Mouse (Mus musculus) large intestine, adult 2 months (tissue): Measurements from ENCODE around the gene Tmem256. TPM values are rescaled to one million over a fixed set of nuclear protein-coding genes. Genes with fewer than 3 reads are reported as not detected.

Experiments used
- DNase-seq: peaks from one replicate; pipeline ENCODE4 v3.0.0-alpha.2; 2012; ENCODE audit warnings: low read depth, low spot score
- WGBS: fragments of 180-500 bp; shearing (Covaris S2); methylation state at CpG from one replicate; pipeline ENCODE4 v1.1.7; 2018; 5-methylcytosine and 5-hydroxymethylcytosine counted together
- polyA plus RNA-seq: library from polyadenylated mRNA; depleted of rRNA; stranded (reverse); fragments of >200 nt; gene quantifications from 2 replicates; pipeline ENCODE4 v1.2.3, GENCODE M21; 2012; rRNA removed

Tmem256 gene
- 194 and 208 TPM in 2 replicates for polyA plus RNA-seq

GRCm38 (mm10) chr11:69837952-69838713 is at the start of gene Tmem256:
Tmem256 (plus strand) TSS chr11:69838514.
- under 1% methylated on average over 34 of the region's 34 CpGs for WGBS

GRCm38 (mm10) chr11:69789431-69789830 is 48.9 kb upstream of the Tmem256 start:
- no peak for DNase-seq
- WGBS, result 60% methylated on average over 5 of the region's 5 CpGs

More at GRCm38 (mm10) chr11:69837952-69838713, at the start of gene Tmem256:
- DNase-seq, result peak; percentile 91

- WGBS, result 76% methylated on average over 5 of the region's 5 CpGs
- no peak for DNase-seq
Observed at GRCm38 (mm10) chr11:69791420-69791819, 46.9 kb upstream of the Tmem256 start.

- WGBS, result 79% methylated on average over 5 of the region's 5 CpGs
Observed at GRCm38 (mm10) chr11:69793429-69793828, 44.9 kb upstream of the Tmem256 start.

GRCm38 (mm10) chr11:69795168-69795982 is 42.9 kb upstream of the Tmem256 start, which contains the start of gene Chrnb1:
Chrnb1 (minus strand) TSS chr11:69795943.
- DNase-seq, result peak; percentile 99
- under 1% methylated on average over 52 of the region's 52 CpGs for WGBS

More at GRCm38 (mm10) chr11:69793429-69793828, 44.9 kb upstream of the Tmem256 start:
- no peak for DNase-seq

GRCm38 (mm10) chr11:69795983-69796435 is 42.3 kb upstream of the Tmem256 start:
- WGBS, result 5% methylated on average over 13 of the region's 13 CpGs
- no peak for DNase-seq

- 82% methylated on average over 7 of the region's 7 CpGs for WGBS
- no peak for DNase-seq
Observed at GRCm38 (mm10) chr11:69797924-69798323, 40.4 kb upstream of the Tmem256 start.

- 66% methylated on average over 12 of the region's 12 CpGs for WGBS
- DNase-seq, result no peak
Observed at GRCm38 (mm10) chr11:69799394-69800137, 38.7 kb upstream of the Tmem256 start.

GRCm38 (mm10) chr11:69800138-69800391 is 38.2 kb upstream of the Tmem256 start:
- DNase-seq, result no peak
- WGBS, result 44% methylated on average over 11 of the region's 11 CpGs

GRCm38 (mm10) chr11:69800392-69801197 is 37.7 kb upstream of the Tmem256 start:
- 6% methylated on average over 36 of the region's 36 CpGs for WGBS
- DNase-seq, result no peak

- no peak for DNase-seq
- WGBS, result 3% methylated on average over 33 of the region's 33 CpGs
Observed at GRCm38 (mm10) chr11:69801379-69801977, 36.8 kb upstream of the Tmem256 start, which contains the start of gene Fgf11. Fgf11 (minus strand) TSS chr11:69801857.

GRCm38 (mm10) chr11:69802648-69803105 is 35.6 kb upstream of the Tmem256 start:
- WGBS, result 1% methylated on average over 33 of the region's 33 CpGs
- DNase-seq, result no peak

GRCm38 (mm10) chr11:69803328-69803727 is 35.0 kb upstream of the Tmem256 start:
- no peak for DNase-seq
- WGBS, result 3% methylated on average over 12 of the region's 12 CpGs

- WGBS, result 1% methylated on average over 60 of the region's 60 CpGs
- DNase-seq, result no peak
Observed at GRCm38 (mm10) chr11:69803786-69804651, 34.3 kb upstream of the Tmem256 start.

GRCm38 (mm10) chr11:69804652-69804940 is 33.7 kb upstream of the Tmem256 start:
- DNase-seq, result no peak
- whole genome bisulfite sequencing, result 16% methylated on average over 12 of the region's 12 CpGs

GRCm38 (mm10) chr11:69804972-69805909 is 33.1 kb upstream of the Tmem256 start, which contains the start of gene Tmem102:
Tmem102 (minus strand) TSS chr11:69805624.
- no peak for DNase-seq
- 20% methylated on average over 29 of the region's 29 CpGs for WGBS

- DNase-seq, result no peak
- WGBS, result 92% methylated on average over 4 of the region's 4 CpGs
Observed at GRCm38 (mm10) chr11:69806378-69806777, 31.9 kb upstream of the Tmem256 start.
